Mouse (Mus musculus): ENCODE measurements around the gene Gbx2.

Gbx2 gene

DNA sequence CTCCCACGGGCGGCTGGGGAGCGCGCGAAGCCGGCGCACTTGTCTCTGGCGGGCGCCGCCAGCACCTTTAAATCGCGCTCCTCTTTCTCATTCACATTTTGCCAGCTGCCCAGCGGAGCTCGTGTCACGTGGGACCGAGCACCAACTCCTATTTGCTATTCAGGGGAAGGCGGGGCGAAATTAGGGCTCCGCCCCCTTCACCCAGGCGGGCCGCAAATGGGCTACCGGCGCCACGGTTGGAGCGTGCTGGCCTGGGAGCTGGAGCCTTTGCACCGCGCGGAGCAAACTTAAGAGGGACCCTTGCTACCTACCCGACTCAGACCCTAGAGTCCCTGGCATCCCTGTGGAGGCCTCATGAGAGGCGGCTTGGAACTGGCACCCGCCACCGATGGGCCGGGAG lies at the start of gene Gbx2:
Gene Gbx2 (minus strand): TSS at position 60 of the 400 bp plus-strand sequence.
- DNase-seq (ENCODE audit: low read depth, low spot score): peak; percentile 91

DNA sequence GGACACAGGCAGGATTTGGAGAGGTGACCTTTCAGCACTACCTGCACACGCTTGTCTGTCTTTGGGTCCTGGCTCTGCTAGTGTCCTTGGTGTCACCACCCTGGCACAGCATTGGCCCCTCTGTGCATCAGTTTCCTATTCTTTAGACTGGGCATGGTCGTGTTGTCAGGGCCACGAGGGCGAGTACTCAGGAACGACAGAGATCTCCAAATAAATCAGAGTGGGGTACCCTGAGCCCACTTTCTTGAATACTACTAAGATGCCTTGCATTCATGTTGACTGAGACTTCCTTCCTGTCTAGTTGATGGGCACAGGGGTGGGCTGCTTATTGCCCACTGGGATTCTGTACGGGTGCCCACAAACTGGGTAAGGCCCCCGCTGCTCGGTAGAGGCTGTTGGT lies 46.3 kb upstream of the Gbx2 start:
- no peak for DNase-seq (ENCODE audit: low read depth, low spot score)

GRCm38 (mm10) chr1:89976411-89976810 lies 45.4 kb upstream of the Gbx2 start:
- no peak for DNase-seq (ENCODE audit: low read depth, low spot score)

GRCm38 (mm10) chr1:89974541-89974940 lies 43.6 kb upstream of the Gbx2 start:
- DNase-seq (ENCODE audit: low read depth, low spot score): no peak

DNA sequence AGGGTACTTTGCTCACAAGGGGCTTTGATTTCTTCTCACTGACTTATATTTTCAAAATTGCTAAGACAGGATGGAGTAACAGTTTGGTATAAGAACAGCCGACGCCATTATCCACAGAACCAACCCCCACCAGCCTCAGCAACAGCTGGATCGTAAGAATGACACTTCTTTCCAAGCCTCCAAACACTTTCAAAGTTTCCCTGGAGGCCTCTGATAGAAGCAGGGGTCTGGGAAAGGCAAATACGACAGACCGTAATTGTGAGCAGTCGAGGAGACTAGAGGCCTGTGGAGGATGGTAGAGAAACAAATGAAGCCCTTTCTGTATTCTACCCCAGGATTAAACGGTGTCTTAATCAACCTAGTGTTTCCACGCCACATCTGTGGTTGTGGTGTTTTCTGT lies 40.9 kb upstream of the Gbx2 start:
- DNase-seq (ENCODE audit: low read depth, low spot score): no peak

DNA sequence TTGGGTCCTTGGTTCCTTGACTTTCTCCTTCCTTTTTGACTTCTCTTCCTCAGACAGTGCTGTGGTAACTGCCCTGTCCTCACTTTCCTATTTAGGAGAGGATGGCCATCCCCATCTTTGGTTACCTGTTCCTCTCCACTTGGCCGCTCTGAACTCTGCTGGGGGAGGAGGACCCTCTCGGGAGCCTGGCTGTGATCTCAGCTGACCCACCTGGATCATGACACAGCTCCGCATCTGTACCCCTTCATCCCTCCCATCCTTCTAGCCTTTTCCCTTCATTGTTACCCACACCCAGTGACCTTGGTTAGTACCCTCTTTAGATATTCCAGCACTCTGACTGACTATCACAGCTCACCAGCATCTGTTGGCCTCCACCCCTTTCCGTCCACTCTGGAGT lies 38.7 kb upstream of the Gbx2 start:
- DNase-seq (ENCODE audit: low read depth, low spot score): no peak

DNA sequence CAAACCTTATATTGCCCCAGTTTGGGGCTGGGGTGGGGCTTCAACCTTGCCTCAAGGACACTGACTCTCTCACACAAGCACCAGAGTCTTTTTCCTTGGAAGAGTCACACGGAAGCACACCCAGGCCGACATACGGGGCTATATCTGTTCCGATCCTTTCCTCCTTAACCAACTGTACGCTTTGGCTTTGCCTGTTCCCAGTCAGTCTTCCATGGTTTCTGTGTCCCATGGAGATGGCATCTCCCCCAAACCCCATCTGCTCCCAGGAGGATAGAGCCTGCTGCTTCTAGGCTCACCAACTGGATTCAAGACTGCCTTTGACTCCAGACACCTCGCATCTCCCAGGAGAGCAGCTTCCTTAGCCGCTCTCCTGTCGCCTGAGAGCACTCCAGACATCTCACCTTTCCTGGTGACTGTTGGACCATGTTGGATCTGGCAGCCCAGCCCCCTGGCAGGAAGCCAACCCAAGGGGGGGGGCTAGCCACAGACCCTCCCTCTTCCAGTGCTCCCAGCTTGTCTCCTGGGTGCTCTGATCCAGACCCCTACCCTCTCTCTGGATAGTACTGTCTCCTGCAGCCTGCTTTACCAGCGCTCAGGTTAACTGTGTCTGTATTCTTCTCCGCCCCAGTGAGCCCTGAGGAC lies 38.2 kb upstream of the Gbx2 start:
- no peak for DNase-seq (ENCODE audit: low read depth, low spot score)

- DNase-seq (ENCODE audit: low read depth, low spot score): no peak
These were observed 37.3 kb upstream of the Gbx2 start for GRCm38 (mm10) chr1:89968111-89968851.

DNA sequence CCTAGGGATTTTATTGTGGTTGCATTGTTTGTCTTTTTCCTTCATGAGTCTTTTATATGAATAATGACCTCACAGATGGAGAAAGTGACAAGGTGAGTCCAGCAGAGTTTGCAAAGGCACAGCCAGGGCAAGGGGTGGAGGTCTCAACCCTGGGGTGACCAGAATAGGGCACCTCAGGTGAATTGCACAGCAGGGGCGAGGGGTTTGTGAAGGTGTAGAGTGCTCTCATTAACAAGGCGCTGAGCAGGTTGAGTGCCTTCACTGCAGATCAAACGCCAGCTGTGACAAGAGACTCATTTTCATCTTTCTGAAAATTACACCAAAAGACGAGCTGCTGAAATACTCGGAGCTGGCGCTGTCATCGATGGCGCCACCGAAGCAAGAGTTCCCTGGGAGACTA lies 36.6 kb upstream of the Gbx2 start:
- DNase-seq (ENCODE audit: low read depth, low spot score): no peak

DNA sequence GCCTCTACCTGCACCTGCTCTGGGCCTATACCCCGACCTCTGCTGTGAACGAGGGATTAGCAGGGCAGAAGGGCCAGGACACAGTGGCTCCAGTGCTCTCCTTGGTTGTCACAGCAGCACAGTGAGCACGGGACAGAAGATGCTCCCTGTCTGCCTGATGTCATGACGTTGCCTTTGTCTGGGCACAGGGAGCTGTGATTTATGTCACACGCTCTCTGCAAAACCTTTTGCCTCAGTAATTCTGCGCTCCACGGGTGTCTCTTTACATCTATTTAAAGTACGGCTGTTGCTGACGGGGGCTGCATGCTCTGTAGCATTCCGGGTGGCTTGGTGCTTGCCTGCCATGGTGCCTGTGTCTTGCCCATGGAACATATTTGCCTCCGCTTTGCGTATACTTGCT lies 33.4 kb upstream of the Gbx2 start:
- no peak for DNase-seq (ENCODE audit: low read depth, low spot score)

DNA sequence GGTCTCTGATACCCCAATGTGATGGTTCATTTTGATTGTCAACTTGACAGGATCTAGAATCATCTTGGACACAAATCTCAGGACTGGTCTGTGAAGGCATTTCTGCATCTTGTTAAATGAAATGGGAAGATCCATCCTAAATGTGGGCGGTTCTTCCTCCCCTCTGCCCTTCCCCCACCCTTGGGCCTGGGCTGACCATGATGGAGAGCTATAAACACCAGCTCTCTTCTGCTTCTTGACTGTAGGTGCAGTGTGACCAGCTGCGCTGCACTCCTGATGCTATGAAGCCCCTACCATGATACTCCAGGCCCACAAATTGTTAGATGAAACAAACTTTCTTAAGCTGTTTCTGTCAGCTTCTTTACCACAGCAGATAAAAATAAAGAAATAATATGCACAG lies 32.3 kb upstream of the Gbx2 start:
- no peak for DNase-seq (ENCODE audit: low read depth, low spot score)

- no peak for DNase-seq (ENCODE audit: low read depth, low spot score)
These were observed 31.1 kb upstream of the Gbx2 start for GRCm38 (mm10) chr1:89962092-89962491.

GRCm38 (mm10) chr1:89959393-89959792 lies 28.4 kb upstream of the Gbx2 start:
- DNase-seq (ENCODE audit: low read depth, low spot score): no peak

DNA sequence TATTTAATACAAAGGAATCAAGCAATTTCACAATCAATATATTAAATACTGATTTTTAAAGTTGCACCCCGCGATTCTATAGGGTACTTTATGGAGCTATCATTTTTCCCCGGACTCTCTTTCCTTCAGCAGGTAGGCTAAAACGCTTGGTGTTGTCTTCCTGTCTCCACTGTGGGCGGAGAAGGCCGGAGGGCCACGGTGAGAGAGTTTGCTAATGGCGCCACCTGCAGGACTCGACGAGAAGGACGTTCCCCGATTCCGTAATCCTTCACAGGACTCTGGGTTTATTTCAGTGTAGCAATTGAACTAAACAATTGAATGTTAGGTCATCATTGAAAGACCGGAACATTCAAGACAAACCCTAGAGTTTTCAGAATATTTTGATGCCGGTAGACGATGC lies 12.2 kb upstream of the Gbx2 start:
- peak; percentile 78 for DNase-seq (ENCODE audit: low read depth, low spot score)

GRCm38 (mm10) chr1:89942395-89942976 lies 11.5 kb upstream of the Gbx2 start:
- DNase-seq (ENCODE audit: low read depth, low spot score): no peak

GRCm38 (mm10) chr1:89941701-89942381 lies 10.9 kb upstream of the Gbx2 start:
- no peak for DNase-seq (ENCODE audit: low read depth, low spot score)

- DNase-seq (ENCODE audit: low read depth, low spot score): no peak
These were observed 10.1 kb upstream of the Gbx2 start for GRCm38 (mm10) chr1:89940961-89941524.

DNA sequence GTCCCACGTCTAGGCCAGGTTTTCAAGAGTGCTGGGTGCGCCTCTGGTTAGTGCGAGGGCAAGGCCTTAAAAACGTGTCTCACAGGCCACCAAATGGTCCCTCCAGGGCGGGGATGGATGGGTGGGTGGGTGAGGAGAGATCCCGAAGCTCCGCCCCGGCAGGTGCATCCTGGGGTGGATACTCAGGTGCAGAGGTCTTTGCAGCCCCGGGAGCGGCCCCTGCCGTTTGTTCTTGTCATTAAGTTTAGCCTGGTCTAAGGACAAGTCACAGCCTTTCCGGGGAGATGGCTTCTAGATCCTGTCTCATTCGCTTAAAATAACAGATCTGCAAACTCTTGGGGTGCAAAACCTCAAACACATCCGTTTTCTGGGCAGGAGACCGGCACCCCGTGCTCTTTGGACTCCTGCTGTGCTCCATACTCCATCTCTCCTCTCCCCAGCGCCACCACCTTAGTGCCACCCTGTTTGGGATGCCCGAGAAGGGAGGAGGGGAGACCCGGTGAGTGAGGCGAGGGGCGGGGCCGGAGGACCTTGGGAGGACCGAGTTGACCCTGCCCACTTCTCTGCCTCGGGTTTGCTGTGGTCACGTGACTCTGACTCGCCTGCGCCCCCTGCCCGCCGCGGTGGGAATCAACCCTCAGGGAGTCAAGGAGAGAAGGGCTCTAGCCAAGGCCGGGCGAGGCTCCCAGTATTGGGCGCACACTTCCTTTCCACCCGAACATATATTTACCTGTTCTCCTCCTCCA lies 9.2 kb upstream of the Gbx2 start:
- DNase-seq (ENCODE audit: low read depth, low spot score): peak; percentile 83

- DNase-seq (ENCODE audit: low read depth, low spot score): no peak
These were observed 8.6 kb upstream of the Gbx2 start for GRCm38 (mm10) chr1:89939596-89939960.

DNA sequence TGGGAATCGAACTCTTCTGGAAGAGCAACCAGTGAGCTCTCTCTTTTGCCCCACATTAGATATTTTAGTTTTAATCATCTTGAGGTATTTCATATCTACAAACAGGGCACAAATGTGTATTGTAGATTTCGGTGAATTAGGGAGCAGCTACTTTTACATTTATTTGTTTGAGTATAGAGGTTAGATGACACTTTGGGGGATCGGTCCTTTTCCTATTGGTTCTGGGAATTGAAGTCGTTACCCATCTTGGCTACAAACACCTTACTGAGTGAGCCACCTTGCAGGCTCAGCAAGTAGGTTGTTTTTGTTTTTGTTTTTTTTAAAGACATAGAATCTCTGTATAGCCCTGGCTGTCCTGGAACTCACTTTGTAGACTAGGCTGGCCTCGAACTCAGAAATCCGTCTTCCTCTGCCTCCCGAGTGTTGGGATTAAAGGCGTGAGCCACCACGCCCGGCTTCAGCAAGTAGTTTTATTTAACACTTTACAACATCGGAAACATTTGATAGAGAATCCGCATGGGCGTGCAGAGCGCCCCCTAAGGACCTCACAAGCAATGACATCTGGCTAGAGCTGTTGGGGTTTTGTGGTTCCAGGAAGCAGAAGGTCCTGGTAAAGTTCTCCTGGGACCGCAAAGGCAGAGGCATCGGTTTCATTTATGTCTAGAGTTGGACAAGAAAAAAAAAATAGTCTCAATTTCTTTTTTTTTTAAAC lies 8.1 kb upstream of the Gbx2 start:
- DNase-seq (ENCODE audit: low read depth, low spot score): peak; percentile 21

Data from forelimb bud, embryonic 11.5 days (tissue).